Mouse (Mus musculus) neutrophil, adult 83 days (primary cell): ENCODE results near the gene Bfsp1. TPM values are rescaled to one million over a fixed set of nuclear protein-coding genes. Genes with fewer than 3 reads are reported as not detected.

ENCODE experiments used
- total RNA-seq, 2 experiments: library from RNA; stranded (reverse); gene quantifications; one replicate each; pipeline ENCODE4 v1.2.4; 2023

The Bfsp1 gene
- under 1 TPM; 0.46 to 0.66 TPM for total RNA-seq

GRCm38 (mm10) chr2:143862484-143863231 lies at the start of gene Bfsp1:
Gene Bfsp1 (minus strand): TSS chr2:143863173.

Other genes starting within 250 kb of the Bfsp1 start
- gene Dstn, start 52.1 kb upstream of the Bfsp1 start, total RNA-seq: 100 to 1,000 TPM; 357 to 374 TPM
- 100 to 1,000 TPM; 179 to 192 TPM for gene Rrbp1, start 148.1 kb upstream of the Bfsp1 start, total RNA-seq
- not detected for gene Banf2, start 169.9 kb upstream of the Bfsp1 start, total RNA-seq